8 mouse cellular contexts compared by ENCODE assay signal in genomic region chr2:91444286-91444892, GRCm38 (mm10). TPM values are rescaled to one million over a fixed set of nuclear protein-coding genes. Genes with fewer than 3 reads are reported as not detected.
DNase-seq lines count a peak whose midpoint lies in the region; ATAC-seq lines count a peak whose summit lies in the region.

Gene 1110051M20Rik, minus strand, starts transcription at chr2:91444704.

- DNase-seq in ZHBTc4 (ENCODE audit: low read depth, low spot score) = peak; percentile 96
- DNase-seq in cerebellum, postnatal 4 days (ENCODE audit: low spot score in 2 of 2) = peak; percentile 64 to 88
- DNase-seq in gastrocnemius, adult 18-20 months (ENCODE audit: low spot score) = peak; percentile 90
- DNase-seq in left cerebral cortex, adult 11 months (ENCODE audit: low spot score) = peak; percentile 84
- peak; percentile 95 for DNase-seq in lung, postnatal 36 days
- DNase-seq in retina, embryonic 14.5 days (ENCODE audit: low spot score) = peak; percentile 96
- DNase-seq in thymus, postnatal 36 days = peak; percentile 76 to 84

- H3K4me2 ChIP-seq in hindbrain, embryonic 15.5 days = peak within 1 kb of the TSS; percentile 75

- H3K9ac ChIP-seq in hindbrain, embryonic 15.5 days = peak within 1 kb of the TSS; percentile 66

- peak; percentile 97 for ATAC-seq in hindbrain, embryonic 15.5 days (ENCODE audit: low FRiP score, low read depth)

- H3K4me1 ChIP-seq in hindbrain, embryonic 15.5 days (replicated peaks) = peaks cover 21% of the 10 kb centered on the region

- no peaks in the 10 kb centered on the region for H3K36me3 ChIP-seq in hindbrain, embryonic 15.5 days

- H3K27me3 ChIP-seq in hindbrain, embryonic 15.5 days = no peaks in the 10 kb centered on the region

- under 1% methylated on average over 19 of the region's 19 CpGs for WGBS in hindbrain, embryonic 15.5 days

- no peaks in the 10 kb centered on the region for H3K9me3 ChIP-seq in hindbrain, embryonic 15.5 days

- peak within 1 kb of the TSS; percentile 73 for H3K4me3 ChIP-seq in hindbrain, embryonic 15.5 days

- H3K27ac ChIP-seq in hindbrain, embryonic 15.5 days (replicated peaks) = peak within 1 kb of the TSS; percentile 85

RNA-seq across cellular contexts. Expression of gene 1110051M20Rik, which starts in this region (rescaled TPM):
- total RNA-seq in gastrocnemius, adult 18-20 months (2021) = 10 to 100 TPM; 14.4 to 21.7 TPM
- polyA plus RNA-seq in hindbrain, embryonic 15.5 days (2015; fragmentation: Nextera tagmentation; extraction: Ambion mirVana) = 157 and 161 TPM in 2 replicates

Comparison
In these comparisons a context has a peak if more than half of its experiments do, and no peak if none do; other contexts are left out.
1. Peak in every context shown above with its lines: DNase-seq, ATAC-seq, H3K4me3 ChIP-seq and H3K27ac ChIP-seq.